Mouse (Mus musculus) inflammation-experienced regulatory T-cells, adult 6 months (primary cell): ENCODE data around the gene Taok3. TPM values are rescaled to one million over a fixed set of nuclear protein-coding genes. Genes with fewer than 3 reads are reported as not detected.

Source experiments
- ATAC-seq: one replicate; pipeline ENCODE4 v1.8.0; 2017
- polyA plus RNA-seq, 3 experiments: library from polyadenylated mRNA; unstranded; fragments of 100-300 nt; shearing (Covaris generic); gene quantifications; one replicate each; pipeline ENCODE4 v1.2.1; 2017

Gene Taok3
- polyA plus RNA-seq, 3 experiments from 2014 or later, result 115 to 147 (median 144) TPM

- no peak for ATAC-seq
Measured at GRCm38 (mm10) chr5:117305754-117306153, 185.8 kb downstream of the Taok3 start.

- ATAC-seq, result no peak
Measured at GRCm38 (mm10) chr5:117306826-117307225, 186.9 kb downstream of the Taok3 start.

- ATAC-seq, result peak; percentile 88
Measured at GRCm38 (mm10) chr5:117307699-117308098, 187.8 kb downstream of the Taok3 start.

GRCm38 (mm10) chr5:117313420-117313819, 193.5 kb downstream of the Taok3 start:
- ATAC-seq, result no peak

- ATAC-seq, result no peak
Measured at GRCm38 (mm10) chr5:117313909-117314308, 194.0 kb downstream of the Taok3 start.

- no peak for ATAC-seq
Measured at GRCm38 (mm10) chr5:117314587-117315428, 194.9 kb downstream of the Taok3 start.

- peak; percentile 57 for ATAC-seq
Measured at GRCm38 (mm10) chr5:117318741-117319629, 199.1 kb downstream of the Taok3 start, which contains the start of gene Vsig10. TSS of gene Vsig10 (plus strand) at chr5:117319083.

- no peak for ATAC-seq
Measured at GRCm38 (mm10) chr5:117323751-117324150, 203.8 kb downstream of the Taok3 start.

Other genes starting within 250 kb of the Taok3 start
- gene Suds3, start 4.0 kb upstream of the Taok3 start, polyA plus RNA-seq, result 10 to 100 TPM in 2 of 3 experiments, 1 to 10 TPM in 1; 8.8 to 14.4 (median 11.7) TPM
- gene Pebp1, start 167.5 kb downstream of the Taok3 start, polyA plus RNA-seq, result 100 to 1,000 TPM; 125 to 143 (median 133) TPM
- 1 to 10 TPM; 4.1 to 7.8 (median 5.7) TPM for gene Vsig10, start 199.0 kb downstream of the Taok3 start, polyA plus RNA-seq
- gene Wsb2, start 237.2 kb downstream of the Taok3 start, polyA plus RNA-seq, result 10 to 100 TPM in 2 of 3 experiments, 1 to 10 TPM in 1; 9.8 to 11.3 (median 11.1) TPM